Mouse (Mus musculus) liver, postnatal 0 days (tissue): ENCODE data around the gene Cntn5. TPM values are rescaled to one million over a fixed set of nuclear protein-coding genes. Genes with fewer than 3 reads are reported as not detected.

Source experiments
- ATAC-seq: fragments of 200-750 bp; cut with Nextera tagmentation; 2 replicates; pipeline ENCODE4 v1.8.0; 2017; ENCODE audit warnings: mild to moderate bottlenecking, moderate library complexity
- DNase-seq: peaks from one replicate; pipeline ENCODE4 v3.0.0-alpha.2; 2016
- H3K27ac ChIP-seq: fragments of 300-500 bp; sonication (generic); 2 replicates; pipeline ENCODE4 v1.5.1; 2014; ENCODE audit warnings: antibody characterized with exemption, moderate library complexity, mild to moderate bottlenecking, low read depth
- H3K27me3 ChIP-seq: fragments of 300-500 bp; sonication (generic); 2 replicates; pipeline ENCODE4 v1.6.1; 2014; ENCODE audit warnings: low read length, control low read depth, mixed read lengths; ENCODE audit not compliant: insufficient read depth
- H3K36me3 ChIP-seq: fragments of 300-500 bp; sonication (generic); replicated peaks from 2 replicates; pipeline ENCODE4 v1.6.1; 2014; ENCODE audit warnings: mild to moderate bottlenecking, control low read depth, low read length, moderate library complexity, mixed read lengths; ENCODE audit not compliant: insufficient read depth
- H3K4me1 ChIP-seq: fragments of 300-500 bp; sonication (generic); 2 replicates; pipeline ENCODE4 v1.6.1; 2014; ENCODE audit warnings: antibody characterized with exemption, mild to moderate bottlenecking, control low read depth; ENCODE audit not compliant: insufficient read depth
- H3K4me2 ChIP-seq: fragments of 300-500 bp; sonication (generic); 2 replicates; pipeline ENCODE4 v1.6.1; 2014; ENCODE audit warnings: low read depth, mild to moderate bottlenecking, low read length, moderate library complexity, mixed read lengths
- H3K4me3 ChIP-seq: fragments of 300-500 bp; sonication (generic); 2 replicates; pipeline ENCODE4 v1.5.1; 2014; ENCODE audit warnings: low read depth, low read length
- H3K9ac ChIP-seq: fragments of 300-500 bp; sonication (generic); replicated peaks from 2 replicates; pipeline ENCODE4 v1.6.1; 2014; ENCODE audit warnings: mild to moderate bottlenecking, moderate library complexity
- H3K9me3 ChIP-seq: fragments of 300-500 bp; sonication (generic); 2 replicates; pipeline ENCODE4 v1.6.1; 2016; ENCODE audit warnings: mild to moderate bottlenecking, control low read depth, low read length, mixed read lengths
- CTCF ChIP-seq: sonication (generic); IDR thresholded peaks from 2 replicates; pipeline ENCODE4 v1.5.1; 2016; ENCODE audit warnings: antibody characterized with exemption, low read depth
- EP300 ChIP-seq: IDR thresholded peaks from 2 replicates; pipeline ENCODE4 v1.6.1; 2016; ENCODE audit warnings: antibody characterized with exemption, low read depth, mild to moderate bottlenecking
- WGBS: fragments of 180-500 bp; shearing (Covaris S2); extraction: QIAGEN DNeasy Blood & Tissue Kit; methylation state at CpG from one replicate; pipeline ENCODE4 v1.1.7; 2014; ENCODE audit not compliant: insufficient replicate concordance; 5-methylcytosine and 5-hydroxymethylcytosine counted together
- polyA plus RNA-seq: library from polyadenylated mRNA; unstranded; fragments of >200 nt; fragmentation: Nextera tagmentation; extraction: Ambion mirVana; gene quantifications from 2 replicates; pipeline ENCODE4 v1.2.1, GENCODE M21; 2015

Cntn5 gene
- polyA plus RNA-seq, 1 experiment from 2014 or later = not detected

- Histone ChIP-seq H3K27me3 (no peaks in the 10 kb centered on the region), H3K9me3 (0 out of 2 replicates have a peak, but pooled peaks cover 2% of the 10 kb centered on the region), H3K27ac (no peak overlapping the region), H3K4me2 (no peak overlapping the region), H3K9ac (no peak overlapping the region), H3K4me3 (no peak overlapping the region), H3K4me1 (no peaks in the 10 kb centered on the region), H3K36me3 (no peaks in the 10 kb centered on the region)
- no peak for DNase-seq
- no peak for TF ChIP-seq EP300
- TF ChIP-seq CTCF = no peak
- ATAC-seq = no peak
These were observed 457.2 kb downstream of the Cntn5 start for GRCm38 (mm10) chr9:10447220-10447837.

GRCm38 (mm10) chr9:10412075-10412474 lies 492.5 kb downstream of the Cntn5 start:
- Histone ChIP-seq H3K36me3 (no peaks in the 10 kb centered on the region), H3K9ac (no peak overlapping the region), H3K27me3 (no peaks in the 10 kb centered on the region), H3K4me1 (no peaks in the 10 kb centered on the region), H3K4me2 (no peak overlapping the region), H3K9me3 (no peaks in the 10 kb centered on the region), H3K27ac (no peak overlapping the region), H3K4me3 (no peak overlapping the region)
- no peak for DNase-seq
- no peak for ATAC-seq
- no peak for TF ChIP-seq EP300

GRCm38 (mm10) chr9:10400099-10400498 lies 504.5 kb downstream of the Cntn5 start:
- Histone ChIP-seq H3K27me3 (no peaks in the 10 kb centered on the region), H3K9me3 (no peaks in the 10 kb centered on the region), H3K9ac (no peak overlapping the region), H3K4me1 (no peaks in the 10 kb centered on the region), H3K4me3 (no peak overlapping the region), H3K27ac (no peak overlapping the region), H3K36me3 (no peaks in the 10 kb centered on the region), H3K4me2 (no peak overlapping the region)
- TF ChIP-seq EP300 = no peak
- no peak for TF ChIP-seq CTCF
- WGBS = 43% methylated on average over 7 of the region's 7 CpGs
- no peak for ATAC-seq
- no peak for DNase-seq

- DNase-seq (no peak), ATAC-seq (no peak)
- Histone ChIP-seq H3K4me3 (no peak overlapping the region), H3K27me3 (no peaks in the 10 kb centered on the region), H3K27ac (no peak overlapping the region), H3K9ac (no peak overlapping the region), H3K36me3 (no peaks in the 10 kb centered on the region), H3K9me3 (no peaks in the 10 kb centered on the region), H3K4me1 (no peaks in the 10 kb centered on the region), H3K4me2 (no peak overlapping the region)
- 68% methylated on average over 2 of the region's 2 CpGs for WGBS
- no peak for TF ChIP-seq CTCF
- no peak for TF ChIP-seq EP300
These were observed 514.7 kb downstream of the Cntn5 start for GRCm38 (mm10) chr9:10389863-10390262.

- ATAC-seq (no peak), DNase-seq (no peak)
- H3K4me2 ChIP-seq = no peak overlapping the region
- H3K4me1 ChIP-seq = no peaks in the 10 kb centered on the region
- WGBS = 35% methylated on average over 1 of the region's 1 CpGs
- H3K9ac ChIP-seq = no peak overlapping the region
- H3K27ac ChIP-seq = no peak overlapping the region
- TF ChIP-seq EP300 (no peak), CTCF (no peak)
- H3K9me3 ChIP-seq = no peaks in the 10 kb centered on the region
- H3K4me3 ChIP-seq = no peak overlapping the region
- H3K27me3 ChIP-seq = no peaks in the 10 kb centered on the region
- no peaks in the 10 kb centered on the region for H3K36me3 ChIP-seq
These were observed 520.1 kb downstream of the Cntn5 start for GRCm38 (mm10) chr9:10384455-10384854.

GRCm38 (mm10) chr9:10383140-10383539 lies 521.4 kb downstream of the Cntn5 start:
- H3K4me2 ChIP-seq = no peak overlapping the region

GRCm38 (mm10) chr9:10381701-10382100 lies 522.9 kb downstream of the Cntn5 start:
- Histone ChIP-seq H3K4me1 (no peaks in the 10 kb centered on the region), H3K9ac (no peak overlapping the region), H3K9me3 (no peaks in the 10 kb centered on the region), H3K27me3 (no peaks in the 10 kb centered on the region), H3K4me2 (no peak overlapping the region), H3K27ac (no peak overlapping the region), H3K4me3 (no peak overlapping the region), H3K36me3 (no peaks in the 10 kb centered on the region)
- TF ChIP-seq CTCF = no peak
- TF ChIP-seq EP300 = no peak
- 81% methylated on average over 4 of the region's 4 CpGs for WGBS
- no peak for DNase-seq
- ATAC-seq = no peak

More at GRCm38 (mm10) chr9:10383140-10383539, 521.4 kb downstream of the Cntn5 start:
- Histone ChIP-seq H3K27me3 (no peaks in the 10 kb centered on the region), H3K9me3 (no peaks in the 10 kb centered on the region), H3K36me3 (no peaks in the 10 kb centered on the region), H3K4me3 (no peak overlapping the region), H3K4me1 (no peaks in the 10 kb centered on the region), H3K27ac (no peak overlapping the region), H3K9ac (no peak overlapping the region)
- no peak for ATAC-seq
- no peak for TF ChIP-seq CTCF
- TF ChIP-seq EP300 = no peak
- DNase-seq = no peak
